ENCODE assay signal across 8 mouse cellular contexts in genomic region chr17:28909252-28909941, GRCm38 (mm10). TPM values are rescaled to one million over a fixed set of nuclear protein-coding genes. Genes with fewer than 3 reads are reported as not detected.
DNase-seq lines count a peak whose midpoint lies in the region; ATAC-seq and TF ChIP-seq lines count a peak whose summit lies in the region.

No protein-coding gene starts in this region.

- no peak overlapping the region for H3K27ac ChIP-seq in gastrocnemius, adult 2 months
- H3K27ac ChIP-seq in ES-E14 (ENCODE audit: insufficient read depth, low read depth, low read length, poor library complexity, severe bottlenecking): no peak overlapping the region
- no peak overlapping the region for H3K27ac ChIP-seq in embryonic fibroblast, embryonic 13.5 days (ENCODE audit: insufficient read depth, low read length)
- H3K27ac ChIP-seq in hindbrain, embryonic 15.5 days (replicated peaks): no peak overlapping the region
- no peak overlapping the region for H3K27ac ChIP-seq in limb, embryonic 15.5 days
- no peak overlapping the region for H3K27ac ChIP-seq in midbrain, postnatal 0 days (ENCODE audit: low read depth, low read length)

- ATAC-seq in hindbrain, embryonic 15.5 days (ENCODE audit: low FRiP score, low read depth): no peak
- no peak for ATAC-seq in limb, embryonic 15.5 days (ENCODE audit: insufficient number of reproducible peaks, low FRiP score, low TSS enrichment, low read depth)
- ATAC-seq in midbrain, postnatal 0 days (ENCODE audit: low FRiP score): no peak

- DNase-seq in gastrocnemius, adult 2 months: peak; percentile 62
- no peak for DNase-seq in gastrocnemius, adult 8-10 months (ENCODE audit: low spot score in 2 of 2)
- no peak for DNase-seq in ES-E14 (ENCODE audit: low read depth, low spot score)
- peak; percentile 31 for DNase-seq in midbrain, postnatal 0 days (ENCODE audit: low spot score)
- peak; percentile 76 for DNase-seq in thymus, postnatal 14 days

- in situ Hi-C loops in ES-E14 (cut with MboI; ENCODE audit: low sequenced_read_pairs in 2 of 2, unreplicated experiment in 2 of 2): no loop called here

- H3K4me2 ChIP-seq in hindbrain, embryonic 15.5 days: peak overlapping the region; percentile 43
- peak overlapping the region; percentile 44 for H3K4me2 ChIP-seq in limb, embryonic 15.5 days
- peak overlapping the region; percentile 30 for H3K4me2 ChIP-seq in midbrain, postnatal 0 days (ENCODE audit: low read depth, low read length, poor library complexity, severe bottlenecking)

- H3K9me3 ChIP-seq in ES-E14 (ENCODE audit: control insufficient read depth, insufficient read depth, low read depth, low read length): no peaks in the 10 kb centered on the region
- no peaks in the 10 kb centered on the region for H3K9me3 ChIP-seq in hindbrain, embryonic 15.5 days
- H3K9me3 ChIP-seq in limb, embryonic 15.5 days: no peaks in the 10 kb centered on the region
- H3K9me3 ChIP-seq in midbrain, postnatal 0 days (ENCODE audit: low read length): no peaks in the 10 kb centered on the region

- WGBS in hindbrain, embryonic 15.5 days: 7% methylated on average over 29 of the region's 29 CpGs
- WGBS in limb, embryonic 15.5 days: 9% methylated on average over 29 of the region's 29 CpGs
- 12% methylated on average over 27 of the region's 29 CpGs for WGBS in midbrain, postnatal 0 days

- TF ChIP-seq POLR2A in embryonic fibroblast, embryonic 13.5 days (IDR thresholded peaks at IDR 0.05; ENCODE audit: low read depth, low read length): no peak

- H3K4me1 ChIP-seq in ES-E14 (ENCODE audit: control insufficient read depth in 2 of 2, insufficient read depth in 2 of 2, low read length in 2 of 2, poor library complexity in 1 of 2): peaks cover 0 to 18% of the 10 kb centered on the region in 2 experiments; a peak in 1 of 4 replicates
- no peaks in the 10 kb centered on the region; the same call in 1 of the 2 replicates for H3K4me1 ChIP-seq in embryonic fibroblast, embryonic 13.5 days (ENCODE audit: control insufficient read depth, insufficient read depth, low read length)
- H3K4me1 ChIP-seq in hindbrain, embryonic 15.5 days (replicated peaks): peaks cover 19% of the 10 kb centered on the region
- H3K4me1 ChIP-seq in limb, embryonic 15.5 days: peaks cover 13% of the 10 kb centered on the region
- peaks cover 17% of the 10 kb centered on the region for H3K4me1 ChIP-seq in midbrain, postnatal 0 days (ENCODE audit: insufficient read depth, low read length)

- H3K27me3 ChIP-seq in hindbrain, embryonic 15.5 days: peaks cover 7% of the 10 kb centered on the region; the same call in 1 of the 2 replicates
- H3K27me3 ChIP-seq in limb, embryonic 15.5 days: peaks cover 11% of the 10 kb centered on the region; the same call in 1 of the 2 replicates
- no peaks in the 10 kb centered on the region for H3K27me3 ChIP-seq in midbrain, postnatal 0 days (ENCODE audit: insufficient read depth, low read length)

- peak; percentile 67 for TF ChIP-seq CTCF in gastrocnemius, adult 2 months (IDR thresholded peaks at IDR 0.05)
- peak; percentile 47; the same call in 1 of the 2 replicates for TF ChIP-seq CTCF in embryonic fibroblast, embryonic 13.5 days (IDR thresholded peaks at IDR 0.05; ENCODE audit: borderline replicate concordance, insufficient read depth, low read length)
- TF ChIP-seq CTCF in midbrain, postnatal 0 days (IDR thresholded peaks at IDR 0.05): peak; percentile 76

- peak overlapping the region; percentile 72; the same call in 1 of the 2 replicates for H3K9ac ChIP-seq in ES-E14 (ENCODE audit: insufficient read depth, low read depth, low read length, poor library complexity, severe bottlenecking)
- no peak overlapping the region for H3K9ac ChIP-seq in hindbrain, embryonic 15.5 days
- no peak overlapping the region for H3K9ac ChIP-seq in limb, embryonic 15.5 days
- no peak overlapping the region for H3K9ac ChIP-seq in midbrain, postnatal 0 days (replicated peaks; ENCODE audit: low read length, poor library complexity, severe bottlenecking)

- intact Hi-C loops in gastrocnemius, adult 2 months (cut with DNase I): no loop called here

- H3K36me3 ChIP-seq in ES-E14 (ENCODE audit: control insufficient read depth, insufficient read depth, low read length, poor library complexity, severe bottlenecking): no peaks in the 10 kb centered on the region
- H3K36me3 ChIP-seq in hindbrain, embryonic 15.5 days: no peaks in the 10 kb centered on the region
- H3K36me3 ChIP-seq in limb, embryonic 15.5 days: no peaks in the 10 kb centered on the region
- no peaks in the 10 kb centered on the region for H3K36me3 ChIP-seq in midbrain, postnatal 0 days (ENCODE audit: insufficient read depth, low read length)

- H3K4me3 ChIP-seq in gastrocnemius, adult 2 months: peak overlapping the region; percentile 40
- peak overlapping the region; percentile 39 to 58; a peak in 3 of 4 replicates for H3K4me3 ChIP-seq in ES-E14 (ENCODE audit: insufficient read depth in 1 of 2, low read depth in 1 of 2, low read length in 2 of 2, poor library complexity in 1 of 2, severe bottlenecking in 1 of 2)
- no peak overlapping the region for H3K4me3 ChIP-seq in embryonic fibroblast, embryonic 13.5 days (ENCODE audit: insufficient read depth, low read length)
- H3K4me3 ChIP-seq in hindbrain, embryonic 15.5 days: 0 out of 2 replicates have a peak overlapping the region, but pooled peaks have one; percentile 12
- peak overlapping the region; percentile 23 for H3K4me3 ChIP-seq in limb, embryonic 15.5 days
- H3K4me3 ChIP-seq in midbrain, postnatal 0 days (ENCODE audit: low read depth, low read length): no peak overlapping the region

TF ChIP-seq in ES-E14, 5 proteins besides CTCF, POLR2A, EP300 and RAD21:
- TF ChIP-seq ZC3H11A (IDR thresholded peaks at IDR 0.05; ENCODE audit: borderline replicate concordance, low read depth, low read length): no peak; the same call in 1 of the 2 replicates
- TF ChIP-seq HCFC1 (IDR thresholded peaks at IDR 0.05; ENCODE audit: borderline replicate concordance, insufficient read depth, low read length): no peak
- peak; percentile 46; the same call in 1 of the 2 replicates for TF ChIP-seq CHD2 (IDR thresholded peaks at IDR 0.05; ENCODE audit: low read depth, low read length)

RNA-seq across cellular contexts. Expression of gene 4930539E08Rik, which starts 5.7 kb away (rescaled TPM):
- total RNA-seq in gastrocnemius, adult 2 months (2021): under 1 TPM in 1 of 2 experiments, not detected in 1; 0.10 TPM
- total RNA-seq in gastrocnemius, adult 8-10 months (2022): not detected
- total RNA-seq in ES-E14 (2012; rRNA removed): 1.2 and 1.4 TPM in 2 replicates
- not detected in 2 replicates for polyA plus RNA-seq in embryonic fibroblast, embryonic 13.5 days (2011; ENCODE audit: insufficient read length, low read depth, missing spikeins)
- polyA plus RNA-seq in hindbrain, embryonic 15.5 days (2015; fragmentation: Nextera tagmentation; extraction: Ambion mirVana): 1.3 and 1.9 TPM in 2 replicates
- polyA plus RNA-seq in limb, embryonic 15.5 days (2015; fragmentation: Nextera tagmentation; extraction: Ambion mirVana): 0.22 and 0.27 TPM in 2 replicates
- 9.8 and 32.9 TPM in 2 replicates for total RNA-seq in midbrain, postnatal 0 days (2014; rRNA removed)
- 4.3 and 4.5 TPM in 2 replicates for polyA plus RNA-seq in midbrain, postnatal 0 days (2015; fragmentation: Nextera tagmentation; extraction: Ambion mirVana)

RNA-seq across cellular contexts. Expression of gene Pxt1, which starts 34.2 kb away (rescaled TPM):
- not detected for total RNA-seq in gastrocnemius, adult 2 months (2021)
- not detected for total RNA-seq in gastrocnemius, adult 8-10 months (2022)
- total RNA-seq in ES-E14 (2012; rRNA removed): 0.36 and 1.4 TPM in 2 replicates
- polyA plus RNA-seq in embryonic fibroblast, embryonic 13.5 days (2011; ENCODE audit: insufficient read length, low read depth, missing spikeins): not detected in 2 replicates
- not detected in 2 replicates for polyA plus RNA-seq in hindbrain, embryonic 15.5 days (2015; fragmentation: Nextera tagmentation; extraction: Ambion mirVana)
- not detected in 2 replicates for polyA plus RNA-seq in limb, embryonic 15.5 days (2015; fragmentation: Nextera tagmentation; extraction: Ambion mirVana)
- total RNA-seq in midbrain, postnatal 0 days (2014; rRNA removed): 0.49 TPM in 1 of 2 replicates, not detected in the other
- 0.15 TPM in 1 of 2 replicates, not detected in the other for polyA plus RNA-seq in midbrain, postnatal 0 days (2015; fragmentation: Nextera tagmentation; extraction: Ambion mirVana)

RNA-seq across cellular contexts. Expression of gene Kctd20, which starts 42.4 kb away (rescaled TPM):
- 10 to 100 TPM; 33.4 to 39.8 TPM for total RNA-seq in gastrocnemius, adult 2 months (2021)
- 10 to 100 TPM; 27.0 to 38.6 (median 28.7) TPM for total RNA-seq in gastrocnemius, adult 8-10 months (2022)
- total RNA-seq in ES-E14 (2012; rRNA removed): 39.6 and 46.9 TPM in 2 replicates
- 72.2 and 77.5 TPM in 2 replicates for polyA plus RNA-seq in embryonic fibroblast, embryonic 13.5 days (2011; ENCODE audit: insufficient read length, low read depth, missing spikeins)
- 84.7 and 85.0 TPM in 2 replicates for polyA plus RNA-seq in hindbrain, embryonic 15.5 days (2015; fragmentation: Nextera tagmentation; extraction: Ambion mirVana)
- 88.9 and 98.7 TPM in 2 replicates for polyA plus RNA-seq in limb, embryonic 15.5 days (2015; fragmentation: Nextera tagmentation; extraction: Ambion mirVana)
- 60.0 and 64.9 TPM in 2 replicates for total RNA-seq in midbrain, postnatal 0 days (2014; rRNA removed)
- polyA plus RNA-seq in midbrain, postnatal 0 days (2015; fragmentation: Nextera tagmentation; extraction: Ambion mirVana): 63.2 and 63.8 TPM in 2 replicates

RNA-seq across cellular contexts. Expression of gene Pnpla1, which starts 51.2 kb away (rescaled TPM):
- total RNA-seq in gastrocnemius, adult 2 months (2021): not detected
- not detected for total RNA-seq in gastrocnemius, adult 8-10 months (2022)
- total RNA-seq in ES-E14 (2012; rRNA removed): 0.05 and 0.27 TPM in 2 replicates
- not detected in 2 replicates for polyA plus RNA-seq in embryonic fibroblast, embryonic 13.5 days (2011; ENCODE audit: insufficient read length, low read depth, missing spikeins)
- polyA plus RNA-seq in hindbrain, embryonic 15.5 days (2015; fragmentation: Nextera tagmentation; extraction: Ambion mirVana): 0.04 TPM in 1 of 2 replicates, not detected in the other
- 13.8 and 14.1 TPM in 2 replicates for polyA plus RNA-seq in limb, embryonic 15.5 days (2015; fragmentation: Nextera tagmentation; extraction: Ambion mirVana)
- total RNA-seq in midbrain, postnatal 0 days (2014; rRNA removed): 0.05 and 0.14 TPM in 2 replicates
- polyA plus RNA-seq in midbrain, postnatal 0 days (2015; fragmentation: Nextera tagmentation; extraction: Ambion mirVana): 0.07 TPM in 1 of 2 replicates, not detected in the other

Comparison
In these comparisons a context has a peak if more than half of its experiments do, and no peak if none do; other contexts are left out.
1. DNase-seq: peak in gastrocnemius, adult 2 months (single experiment), midbrain, postnatal 0 days (single experiment) and thymus, postnatal 14 days (single experiment); none in gastrocnemius, adult 8-10 months (0 of 2) and ES-E14 (single experiment).
2. H3K4me3 ChIP-seq: peak in gastrocnemius, adult 2 months (single experiment), ES-E14 (2 of 2), hindbrain, embryonic 15.5 days (single experiment) and limb, embryonic 15.5 days (single experiment); none in embryonic fibroblast, embryonic 13.5 days (single experiment) and midbrain, postnatal 0 days (single experiment).
3. Peak in every context shown above with its lines, with median percentiles within 50 percentile points of each other: CTCF ChIP-seq and H3K4me2 ChIP-seq.